Mouse (Mus musculus): ENCODE measurements around the gene Jup.

- TF ChIP-seq CTCF (IDR thresholded peaks at IDR 0.05; ENCODE audit: low read depth, low read length), result no peak
- TF ChIP-seq POLR2A (IDR thresholded peaks at IDR 0.05; ENCODE audit: borderline replicate concordance, low read depth, low read length), result no peak
These were observed 16.0 kb upstream of the Jup start for GRCm38 (mm10) chr11:100413541-100413940.
